Mouse (Mus musculus) left cerebral cortex, adult 11 months (tissue): ENCODE measurements around the gene Kras.

Experiments
- DNase-seq: peaks from one replicate; pipeline ENCODE4 v3.0.0; 2022; ENCODE audit warnings: low spot score

Kras gene

DNA sequence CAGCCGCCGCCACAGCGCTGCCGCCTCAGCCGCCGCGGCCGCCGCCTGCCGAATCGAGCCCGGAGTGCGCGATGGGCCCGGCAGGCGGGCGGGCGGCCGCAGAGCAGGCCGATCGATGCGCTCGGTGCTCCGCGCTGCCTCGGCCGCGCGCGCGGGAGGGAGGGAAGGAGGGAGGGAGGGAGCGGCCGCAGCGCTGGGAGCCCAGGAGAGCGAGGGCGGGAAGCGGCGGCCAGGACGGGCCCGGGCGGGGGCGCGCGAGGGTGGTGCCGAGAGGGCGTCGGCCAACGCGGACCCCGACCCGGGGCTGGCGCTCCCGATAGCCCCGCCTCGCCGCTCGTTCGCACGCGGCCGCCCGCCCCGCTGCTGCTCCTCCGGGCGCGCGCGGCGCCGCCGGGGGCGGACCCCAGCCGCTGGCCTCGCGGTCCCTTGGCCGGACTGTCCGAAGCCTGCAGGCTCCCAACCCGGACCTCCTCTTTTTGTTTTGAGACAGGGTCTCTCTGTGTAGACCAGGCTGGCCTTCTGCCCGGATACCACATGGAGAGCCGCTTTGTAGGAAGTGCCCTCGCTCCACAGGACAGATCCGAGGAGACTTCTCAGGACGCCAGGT lies at the start of gene Kras:
TSS of gene Kras (minus strand) at position 55 of the 607 bp plus-strand sequence.
- DNase-seq = peak; percentile 70

DNA sequence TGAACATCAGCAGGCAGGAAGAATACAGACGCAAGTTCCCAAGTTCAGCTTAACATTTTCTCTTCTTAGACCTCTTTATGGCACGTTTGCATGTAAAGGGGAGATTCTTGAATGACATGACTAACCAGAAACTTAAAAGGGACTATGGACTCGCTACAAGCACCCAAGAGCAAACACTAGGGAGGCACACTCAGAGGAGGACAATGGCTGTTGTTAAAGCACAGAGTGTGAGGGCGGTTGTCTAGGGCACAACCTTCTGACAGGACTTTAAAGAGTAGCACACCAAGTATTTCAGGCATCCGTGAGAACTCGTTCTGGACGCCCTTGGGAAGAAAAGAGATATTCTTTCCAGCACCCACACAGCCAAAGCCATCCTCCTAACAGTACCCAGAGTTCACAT lies 47.6 kb upstream of the Kras start:
- no peak for DNase-seq

DNA sequence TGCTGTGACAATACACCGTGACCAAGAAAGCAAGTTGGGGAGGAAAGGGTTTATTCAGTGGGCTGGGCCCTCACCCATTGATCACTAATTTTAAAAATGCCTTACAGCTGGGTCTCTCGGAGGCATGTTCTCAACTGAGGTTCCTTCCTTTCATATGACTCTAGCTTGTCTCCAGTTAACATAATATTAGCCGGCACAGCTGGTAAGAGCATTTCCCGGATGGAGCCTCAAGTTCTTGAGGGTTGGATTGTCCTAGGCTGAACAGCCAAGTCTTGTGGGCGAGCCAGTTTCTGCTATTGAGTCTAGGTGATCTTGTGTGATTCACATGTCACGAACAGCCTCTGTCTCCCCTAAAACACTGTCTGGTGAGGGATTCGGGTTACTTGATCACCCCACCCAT lies 46.9 kb upstream of the Kras start:
- DNase-seq = no peak

GRCm38 (mm10) chr6:145295171-145295570 lies 45.1 kb upstream of the Kras start:
- no peak for DNase-seq

DNA sequence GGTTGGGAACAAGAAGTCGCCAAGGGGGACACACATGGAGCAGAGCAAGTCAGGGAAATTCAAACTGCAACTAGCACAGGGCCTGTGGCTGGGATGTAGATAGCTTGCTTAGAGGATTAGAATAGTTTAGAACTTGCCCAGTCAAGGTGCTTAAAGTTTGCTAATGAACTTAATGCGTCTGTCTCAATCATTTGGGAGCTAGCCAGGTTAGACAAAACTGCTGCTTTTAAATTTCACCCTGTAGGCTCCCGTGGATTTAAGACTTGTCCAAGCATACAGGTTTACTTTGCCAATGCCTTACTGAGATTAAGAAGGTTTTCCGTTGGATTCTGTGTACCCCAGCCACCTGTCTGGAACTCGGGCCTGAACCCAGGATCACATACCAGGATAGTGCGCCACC lies 43.1 kb upstream of the Kras start:
- DNase-seq = no peak

- DNase-seq = no peak
These were observed 41.6 kb upstream of the Kras start for GRCm38 (mm10) chr6:145291383-145292289.

DNA sequence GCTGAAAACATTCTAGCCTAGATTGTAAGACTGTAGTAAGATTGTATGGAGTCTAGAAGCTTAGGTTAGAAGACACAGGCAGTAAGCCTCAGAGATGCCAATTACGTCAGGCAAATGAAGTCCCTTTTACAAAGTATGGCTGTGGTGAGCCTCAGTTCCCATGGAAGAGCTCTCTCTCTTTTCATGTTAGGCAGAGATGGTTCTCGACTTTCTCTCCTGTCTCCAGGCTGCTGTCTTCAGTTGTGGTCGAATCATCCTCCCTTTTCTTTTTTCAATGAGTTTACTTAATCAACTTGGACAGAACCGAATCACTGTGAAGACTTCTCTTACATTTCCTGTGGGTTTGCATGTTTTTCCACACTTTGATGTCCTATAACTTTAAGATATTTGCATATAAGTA lies 35.6 kb upstream of the Kras start:
- DNase-seq = no peak

- no peak for DNase-seq
These were observed 34.2 kb upstream of the Kras start for GRCm38 (mm10) chr6:145284286-145284685.

DNA sequence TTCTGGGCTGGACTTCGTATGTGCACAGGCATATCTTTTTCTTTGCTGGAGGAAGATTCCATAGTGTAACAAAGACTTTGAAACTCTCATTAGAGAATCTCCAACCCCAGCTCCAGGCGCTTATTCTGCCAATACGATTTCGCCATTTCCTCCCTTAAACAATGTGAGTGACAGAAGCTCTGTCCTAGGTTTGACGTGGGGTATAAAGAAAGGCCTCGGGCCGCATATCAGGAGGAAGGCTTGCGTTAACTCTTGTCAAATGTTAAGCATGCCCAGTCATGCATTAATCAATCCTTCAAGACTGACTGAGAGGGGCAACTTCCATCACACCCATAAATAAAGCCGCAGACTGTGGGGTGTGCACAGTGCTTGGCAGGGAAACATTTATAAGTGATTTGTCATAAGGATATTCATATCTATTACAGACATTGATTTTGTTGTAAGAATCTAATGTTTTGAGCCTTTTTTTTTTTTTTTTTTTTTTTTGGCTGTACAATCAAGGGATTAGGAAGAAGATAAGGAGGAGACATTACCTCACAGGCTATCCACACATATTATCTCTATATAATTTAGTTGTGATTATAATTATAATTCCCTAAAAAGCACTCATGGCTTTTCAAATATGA lies 27.2 kb upstream of the Kras start:
- DNase-seq = no peak

GRCm38 (mm10) chr6:145276265-145276780 lies 26.3 kb upstream of the Kras start:
- no peak for DNase-seq

DNA sequence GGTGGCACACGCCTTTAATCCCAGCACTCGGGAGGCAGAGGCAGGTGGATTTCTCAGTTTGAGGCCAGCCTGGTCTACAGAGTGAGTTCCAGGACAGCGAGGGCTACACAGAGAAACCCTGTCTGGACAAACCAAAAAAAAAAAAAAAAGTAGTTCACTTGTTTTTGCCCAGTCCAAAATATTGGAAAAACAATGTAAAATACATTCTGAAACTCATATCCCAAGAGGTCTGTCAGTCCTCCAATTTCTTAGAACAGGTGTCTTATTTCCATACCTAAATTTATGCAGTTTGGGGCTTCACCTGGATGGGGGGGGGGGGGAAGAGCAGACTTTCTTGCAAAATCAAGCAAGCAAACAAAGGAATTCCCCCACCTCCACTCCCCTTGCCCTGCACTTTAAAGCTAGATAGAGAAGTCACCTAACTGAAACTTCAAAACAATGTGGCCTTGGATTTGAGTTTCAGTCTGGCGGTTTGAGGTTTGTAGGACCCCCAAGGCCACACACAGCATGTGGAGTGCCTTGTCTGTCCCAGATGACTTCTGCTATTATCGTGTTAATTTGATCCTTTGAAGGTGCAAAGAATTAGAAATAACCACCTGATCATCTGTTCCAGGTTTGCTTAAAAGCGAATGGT lies 25.7 kb upstream of the Kras start:
- no peak for DNase-seq

GRCm38 (mm10) chr6:145273971-145274620 lies 24.1 kb upstream of the Kras start:
- DNase-seq = no peak

GRCm38 (mm10) chr6:145272142-145272937 lies 22.3 kb upstream of the Kras start:
- no peak for DNase-seq

GRCm38 (mm10) chr6:145269313-145269845 lies 19.3 kb upstream of the Kras start:
- DNase-seq = no peak

DNA sequence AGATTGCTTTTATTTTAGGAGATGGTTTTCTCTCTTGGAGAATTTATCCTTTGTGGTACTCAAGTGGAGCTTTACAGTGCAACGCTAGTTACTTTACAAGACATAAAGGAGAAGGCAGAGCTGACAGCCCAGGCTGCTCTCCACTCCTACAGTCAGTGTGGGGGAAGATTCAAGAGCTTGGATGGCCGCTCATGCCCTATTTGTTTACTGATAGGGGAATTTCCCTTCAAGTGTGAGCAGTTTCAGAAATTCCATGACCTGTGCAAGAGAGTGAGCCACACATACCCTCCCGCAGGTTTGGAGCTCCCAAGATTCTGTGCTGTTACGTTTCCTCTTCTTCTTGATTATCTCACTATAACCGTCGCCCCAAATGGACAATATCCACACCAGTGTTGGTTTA lies 17.7 kb upstream of the Kras start:
- DNase-seq = no peak

DNA sequence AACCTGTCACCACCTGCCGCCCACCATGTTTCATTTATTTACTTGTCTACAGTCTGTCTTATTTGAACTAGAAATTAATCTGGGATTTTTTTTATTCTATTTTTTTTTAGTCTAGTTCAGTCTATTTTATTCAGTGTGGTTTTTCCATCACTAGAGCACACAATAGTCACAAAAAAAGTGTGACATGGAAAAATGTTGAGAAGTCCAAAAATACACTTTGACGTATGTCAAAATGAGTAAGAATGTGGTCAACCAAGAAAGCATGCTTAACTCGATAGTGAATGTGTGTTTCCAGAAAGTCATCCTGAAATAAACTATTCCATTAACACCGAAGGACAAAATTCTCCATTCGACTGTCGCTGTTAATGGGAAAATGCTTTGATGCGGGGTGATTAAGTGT lies 12.3 kb upstream of the Kras start:
- DNase-seq = no peak

DNA sequence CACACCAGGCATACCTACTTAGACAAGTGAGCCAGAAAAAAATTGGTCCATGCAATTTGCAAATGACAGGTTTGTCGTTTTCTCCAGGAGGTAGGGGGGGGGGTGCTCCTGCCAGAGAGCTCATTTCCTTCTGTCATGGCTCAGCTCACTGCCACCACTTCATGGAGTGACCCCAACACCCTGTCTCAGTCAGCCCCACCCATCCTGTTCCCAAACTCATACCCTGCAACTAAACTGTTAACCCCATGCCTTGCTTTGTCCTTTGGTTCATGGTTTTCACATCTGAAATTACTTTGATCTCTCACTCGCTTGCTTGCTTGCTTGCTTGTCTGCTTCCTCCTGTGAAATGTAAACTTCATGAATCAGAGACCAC lies 6.6 kb upstream of the Kras start:
- DNase-seq = no peak

GRCm38 (mm10) chr6:145255952-145256700 lies 6.1 kb upstream of the Kras start:
- no peak for DNase-seq

DNA sequence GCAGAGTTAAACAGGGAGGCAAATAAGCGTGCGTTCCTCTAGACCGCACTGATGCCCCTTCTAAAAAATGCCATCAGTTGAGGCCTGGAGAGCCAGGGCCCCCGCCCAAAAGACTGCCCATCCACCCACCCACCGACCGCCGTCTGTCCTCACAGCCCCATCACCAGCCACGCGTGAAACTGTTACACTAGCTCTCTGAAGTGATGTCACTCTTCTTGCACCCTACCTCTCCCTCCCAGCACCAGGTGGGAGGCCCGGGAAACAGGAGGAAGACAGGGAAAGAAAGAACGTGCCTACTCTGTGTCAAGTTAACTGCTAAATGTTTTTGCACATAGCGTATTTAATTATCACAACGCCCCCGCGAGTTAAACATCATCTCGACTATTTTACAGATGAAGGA lies 781 bp upstream of the Kras start:
- DNase-seq = peak; percentile 26
